8 mouse cellular contexts compared by ENCODE assay signal in genomic region chr12:86984194-86984555, GRCm38 (mm10). TPM values are rescaled to one million over a fixed set of nuclear protein-coding genes. Genes with fewer than 3 reads are reported as not detected.
DNase-seq lines count a peak whose midpoint lies in the region; ATAC-seq lines count a peak whose summit lies in the region.
"Had no signal": no experiment of that assay in that cellular context is flagged by ENCODE, and none has a peak within 500 bp of the region (broad histone marks: within the 10 kb centered on the region; RNA-seq: fewer than 3 reads in every experiment).

No protein-coding gene starts in this region.

- no peak overlapping the region for H3K4me3 ChIP-seq in midbrain, embryonic 14.5 days (replicated peaks; ENCODE audit: low read depth, low read length)
- H3K4me3 ChIP-seq: embryonic facial prominence, embryonic 12.5 days had no signal

- WGBS in midbrain, embryonic 14.5 days = 7% methylated on average over 6 of the region's 6 CpGs

- H3K4me2 ChIP-seq in midbrain, embryonic 14.5 days (ENCODE audit: low read length) = peak overlapping the region; percentile 44; the same call in 1 of the 2 replicates

- no peak overlapping the region for H3K27ac ChIP-seq in midbrain, embryonic 14.5 days (replicated peaks; ENCODE audit: low read depth, low read length)
- H3K27ac ChIP-seq: embryonic facial prominence, embryonic 12.5 days had no signal

- H3K36me3 ChIP-seq in midbrain, embryonic 14.5 days (ENCODE audit: control insufficient read depth, insufficient read depth, low read length) = no peaks in the 10 kb centered on the region
- H3K36me3 ChIP-seq: embryonic facial prominence, embryonic 12.5 days had no signal

- H3K4me1 ChIP-seq in midbrain, embryonic 14.5 days (ENCODE audit: control insufficient read depth, insufficient read depth, low read length) = peaks cover 10% of the 10 kb centered on the region
- H3K4me1 ChIP-seq: embryonic facial prominence, embryonic 12.5 days had no signal

- no peak for ATAC-seq in midbrain, embryonic 14.5 days (ENCODE audit: low FRiP score, low TSS enrichment)
- no peak for ATAC-seq in erythroblast, adult 5-6 weeks (replicated peaks; ENCODE audit: low FRiP score, poor library complexity, severe bottlenecking)

- peaks cover 44% of the 10 kb centered on the region for H3K27me3 ChIP-seq in midbrain, embryonic 14.5 days (ENCODE audit: control insufficient read depth, insufficient read depth, low read length)

- DNase-seq in ovary, postnatal 14 days (ENCODE audit: low spot score) = peak; percentile 55
- no peak for DNase-seq in ovary, adult 18-20 months (ENCODE audit: low spot score)
- DNase-seq in adrenal gland, postnatal 25 days = peak; percentile 60
- DNase-seq in hindlimb bud, embryonic 11.5 days (ENCODE audit: extremely low spot score, low read depth, low spot score) = peak; percentile 31
- no peak for DNase-seq in midbrain, embryonic 14.5 days
- DNase-seq in layer of hippocampus, adult 9-10 months (ENCODE audit: low spot score) = no peak

- H3K9ac ChIP-seq in midbrain, embryonic 14.5 days (replicated peaks; ENCODE audit: low read length) = no peak overlapping the region
- H3K9ac ChIP-seq: embryonic facial prominence, embryonic 12.5 days had no signal

- H3K9me3 ChIP-seq in midbrain, embryonic 14.5 days (ENCODE audit: control insufficient read depth, low read length) = no peaks in the 10 kb centered on the region
- H3K9me3 ChIP-seq: embryonic facial prominence, embryonic 12.5 days had no signal

RNA-seq across cellular contexts. Expression of gene Zdhhc22, which starts 6.1 kb away (rescaled TPM):
- total RNA-seq in adrenal gland, postnatal 25 days (2021) = 0.86 and 1.9 TPM in 2 replicates
- polyA plus RNA-seq in midbrain, embryonic 14.5 days (2014; fragmentation: Nextera tagmentation; extraction: Ambion mirVana) = 9.0 and 10.7 TPM in 2 replicates
- total RNA-seq in erythroblast, adult 5-6 weeks (2015; ENCODE audit: low replicate concordance) = not detected in 2 replicates
- total RNA-seq in erythroblast, adult 5-6 weeks (2017; ENCODE audit: low replicate concordance) = 0.43 TPM in 1 of 2 replicates, not detected in the other

RNA-seq across cellular contexts. Expression of gene Tmem63c, which starts 37.0 kb away (rescaled TPM):
- total RNA-seq in adrenal gland, postnatal 25 days (2021) = 0.71 and 1.5 TPM in 2 replicates
- polyA plus RNA-seq in midbrain, embryonic 14.5 days (2014; fragmentation: Nextera tagmentation; extraction: Ambion mirVana) = 9.1 and 13.5 TPM in 2 replicates
- not detected in 2 replicates for total RNA-seq in erythroblast, adult 5-6 weeks (2015; ENCODE audit: low replicate concordance)
- total RNA-seq in erythroblast, adult 5-6 weeks (2017; ENCODE audit: low replicate concordance) = not detected in 2 replicates

RNA-seq across cellular contexts. Expression of gene Cipc, which starts 37.3 kb away (rescaled TPM):
- 29.9 and 31.0 TPM in 2 replicates for total RNA-seq in adrenal gland, postnatal 25 days (2021)
- polyA plus RNA-seq in midbrain, embryonic 14.5 days (2014; fragmentation: Nextera tagmentation; extraction: Ambion mirVana) = 42.5 and 61.0 TPM in 2 replicates
- total RNA-seq in erythroblast, adult 5-6 weeks (2015; ENCODE audit: low replicate concordance) = 4.8 and 7.1 TPM in 2 replicates
- 5.6 and 8.2 TPM in 2 replicates for total RNA-seq in erythroblast, adult 5-6 weeks (2017; ENCODE audit: low replicate concordance)

Comparison
In these comparisons a context has a peak if more than half of its experiments do, and no peak if none do; other contexts are left out.
1. DNase-seq: peak in ovary, postnatal 14 days (single experiment), adrenal gland, postnatal 25 days (single experiment) and hindlimb bud, embryonic 11.5 days (single experiment); none in ovary, adult 18-20 months (single experiment), midbrain, embryonic 14.5 days (single experiment) and layer of hippocampus, adult 9-10 months (single experiment).